In genomic region chr2:126432481-126433066, GRCm38 (mm10) we compare ENCODE assay signal across 21 mouse cellular contexts.
A peak's percentile ranks its signal among the peaks of the same experiment; 100 is the strongest.
DNase-seq lines count a peak whose midpoint lies in the region; ATAC-seq and TF ChIP-seq lines count a peak whose summit lies in the region.
"Had no signal": no experiment of that assay in that cellular context is flagged by ENCODE, and none has a peak within 500 bp of the region (broad histone marks: within the 10 kb centered on the region; RNA-seq: fewer than 3 reads in every experiment).

No protein-coding gene starts in this region.

- H3K9ac ChIP-seq in forebrain, embryonic 15.5 days (replicated peaks), result no peak overlapping the region
- H3K9ac ChIP-seq in midbrain, postnatal 0 days (replicated peaks; ENCODE audit: low read length, poor library complexity, severe bottlenecking), result no peak overlapping the region
- no peak overlapping the region for H3K9ac ChIP-seq in midbrain, embryonic 15.5 days
- H3K9ac ChIP-seq: embryonic facial prominence, embryonic 15.5 days; hindbrain, embryonic 12.5 days; intestine, embryonic 15.5 days had no signal

- H3K4me2 ChIP-seq in forebrain, embryonic 15.5 days (replicated peaks), result no peak overlapping the region
- no peak overlapping the region for H3K4me2 ChIP-seq in midbrain, postnatal 0 days (ENCODE audit: low read depth, low read length, poor library complexity, severe bottlenecking)
- H3K4me2 ChIP-seq in midbrain, embryonic 15.5 days, result no peak overlapping the region
- H3K4me2 ChIP-seq: embryonic facial prominence, embryonic 15.5 days; hindbrain, embryonic 12.5 days; intestine, embryonic 15.5 days had no signal

- no peak for TF ChIP-seq CTCF in midbrain, postnatal 0 days (IDR thresholded peaks at IDR 0.05)

- 62% methylated on average over 9 of the region's 9 CpGs for WGBS in forebrain, embryonic 15.5 days
- whole genome bisulfite sequencing in forebrain, embryonic 10.5 days, result 88% methylated on average over 9 of the region's 9 CpGs
- 78% methylated on average over 9 of the region's 9 CpGs for WGBS in midbrain, postnatal 0 days
- WGBS in midbrain, embryonic 15.5 days, result 85% methylated on average over 9 of the region's 9 CpGs

- H3K27me3 ChIP-seq in forebrain, embryonic 15.5 days, result no peaks in the 10 kb centered on the region
- H3K27me3 ChIP-seq in forebrain, embryonic 10.5 days (ENCODE audit: poor library complexity, severe bottlenecking), result no peaks in the 10 kb centered on the region
- no peaks in the 10 kb centered on the region for H3K27me3 ChIP-seq in midbrain, postnatal 0 days (ENCODE audit: insufficient read depth, low read length)
- no peaks in the 10 kb centered on the region for H3K27me3 ChIP-seq in midbrain, embryonic 15.5 days (replicated peaks)
- H3K27me3 ChIP-seq: CH12.LX; embryonic facial prominence, embryonic 15.5 days; hindbrain, embryonic 12.5 days; intestine, embryonic 15.5 days had no signal

- H3K4me3 ChIP-seq in forebrain, embryonic 15.5 days, result no peak overlapping the region
- H3K4me3 ChIP-seq in forebrain, embryonic 10.5 days, result no peak overlapping the region
- no peak overlapping the region for H3K4me3 ChIP-seq in midbrain, postnatal 0 days (ENCODE audit: low read depth, low read length)
- H3K4me3 ChIP-seq in midbrain, embryonic 15.5 days, result no peak overlapping the region
- H3K4me3 ChIP-seq: embryonic facial prominence, embryonic 15.5 days; erythroblast, embryonic 14.5 days; gastrocnemius, adult 2 months; heart, embryonic 10.5 days; hindbrain, embryonic 12.5 days; intestine, embryonic 15.5 days had no signal

- no peaks in the 10 kb centered on the region for H3K9me3 ChIP-seq in forebrain, embryonic 15.5 days
- no peaks in the 10 kb centered on the region for H3K9me3 ChIP-seq in forebrain, embryonic 10.5 days
- H3K9me3 ChIP-seq in midbrain, postnatal 0 days (ENCODE audit: low read length), result no peaks in the 10 kb centered on the region
- H3K9me3 ChIP-seq in midbrain, embryonic 15.5 days, result no peaks in the 10 kb centered on the region
- H3K9me3 ChIP-seq: embryonic facial prominence, embryonic 15.5 days; heart, embryonic 10.5 days; hindbrain, embryonic 12.5 days; intestine, embryonic 15.5 days had no signal

- no peaks in the 10 kb centered on the region for H3K4me1 ChIP-seq in forebrain, embryonic 15.5 days
- no peaks in the 10 kb centered on the region for H3K4me1 ChIP-seq in forebrain, embryonic 10.5 days
- H3K4me1 ChIP-seq in midbrain, postnatal 0 days (ENCODE audit: insufficient read depth, low read length), result no peaks in the 10 kb centered on the region
- H3K4me1 ChIP-seq in midbrain, embryonic 15.5 days, result no peaks in the 10 kb centered on the region
- H3K4me1 ChIP-seq: embryonic facial prominence, embryonic 15.5 days; heart, embryonic 10.5 days; hindbrain, embryonic 12.5 days; intestine, embryonic 15.5 days had no signal

- H3K36me3 ChIP-seq in forebrain, embryonic 15.5 days, result no peaks in the 10 kb centered on the region
- H3K36me3 ChIP-seq in forebrain, embryonic 10.5 days (replicated peaks), result no peaks in the 10 kb centered on the region
- no peaks in the 10 kb centered on the region for H3K36me3 ChIP-seq in midbrain, postnatal 0 days (ENCODE audit: insufficient read depth, low read length)
- no peaks in the 10 kb centered on the region for H3K36me3 ChIP-seq in midbrain, embryonic 15.5 days (replicated peaks)
- H3K36me3 ChIP-seq: embryonic facial prominence, embryonic 15.5 days; heart, embryonic 10.5 days; hindbrain, embryonic 12.5 days; intestine, embryonic 15.5 days had no signal

- peak; percentile 35; the same call in 1 of the 2 replicates for ATAC-seq in forebrain, embryonic 15.5 days (replicated peaks)
- ATAC-seq in midbrain, postnatal 0 days (ENCODE audit: low FRiP score), result no peak
- no peak for ATAC-seq in midbrain, embryonic 15.5 days (replicated peaks)
- ATAC-seq: intestine, embryonic 15.5 days had no signal

- peak; percentile 51 to 55 for DNase-seq in cerebellum, postnatal 10 days
- DNase-seq in cerebellum, postnatal 4 days (ENCODE audit: low spot score in 2 of 2), result no peak
- no peak for DNase-seq in forebrain, embryonic 10.5 days (ENCODE audit: extremely low spot score, low spot score)
- DNase-seq in midbrain, postnatal 0 days (ENCODE audit: low spot score), result peak; percentile 31
- no peak for DNase-seq in spleen, postnatal 10 days (ENCODE audit: low spot score in 2 of 2)
- DNase-seq: adrenal gland, adult 2 months; adrenal gland, postnatal 25 days; embryo, embryonic 11 days; gastrocnemius, adult 2 months; gastrocnemius, postnatal 25 days; heart, postnatal 10 days; heart, postnatal 4 days; kidney, adult 18-20 months had no signal

- H3K27ac ChIP-seq in forebrain, embryonic 15.5 days (replicated peaks), result no peak overlapping the region
- no peak overlapping the region for H3K27ac ChIP-seq in forebrain, embryonic 10.5 days
- no peak overlapping the region for H3K27ac ChIP-seq in midbrain, postnatal 0 days (ENCODE audit: low read depth, low read length)
- H3K27ac ChIP-seq in midbrain, embryonic 15.5 days, result no peak overlapping the region
- H3K27ac ChIP-seq: embryonic facial prominence, embryonic 15.5 days; gastrocnemius, adult 2 months; heart, embryonic 10.5 days; hindbrain, embryonic 12.5 days; intestine, embryonic 15.5 days had no signal

Comparison
In these comparisons a context has a peak if more than half of its experiments do, and no peak if none do; other contexts are left out.
1. DNase-seq: peak in cerebellum, postnatal 10 days (2 of 2) and midbrain, postnatal 0 days (single experiment); none in cerebellum, postnatal 4 days (0 of 2), forebrain, embryonic 10.5 days (single experiment) and spleen, postnatal 10 days (0 of 2).